Mouse (Mus musculus): ENCODE data around the gene Rangap1. TPM values are rescaled to one million over a fixed set of nuclear protein-coding genes. Genes with fewer than 3 reads are reported as not detected.
"Not testable (repeated sequence)": the region's sequence is repeated elsewhere in the genome, so short reads cannot be mapped to it uniquely, and the experiment has no call there.

Rangap1 gene
- polyA plus RNA-seq, 1 experiment from 2014 or later = 33.9 TPM

DNA sequence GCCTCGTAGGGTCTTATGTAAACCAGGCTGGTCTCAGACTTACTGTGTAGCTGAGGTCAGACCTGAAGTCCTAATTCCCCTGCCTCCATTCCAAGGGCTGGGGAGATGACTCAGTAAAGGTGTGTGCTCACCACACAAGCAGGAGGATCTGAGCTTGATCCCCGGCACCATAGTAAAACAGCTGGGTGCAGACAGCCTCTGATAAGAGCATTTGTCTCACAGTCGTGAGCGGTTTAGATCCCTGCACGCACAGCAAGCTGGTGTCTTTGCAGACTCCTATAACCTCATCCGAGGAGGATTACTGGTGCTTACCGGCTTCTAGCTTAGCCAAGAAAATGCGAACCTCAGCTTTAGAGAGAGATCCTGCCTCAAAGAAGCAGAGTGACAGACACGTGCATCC is 8.3 kb upstream of the Rangap1 start:
- Histone ChIP-seq H3K4me2 (ENCODE audit: low read length) (no peak overlapping the region), H3K27me3 (ENCODE audit: insufficient read depth, low read length) (no peaks in the 10 kb centered on the region), H3K36me3 (ENCODE audit: insufficient read depth, low read length) (0 out of 2 replicates have a peak, but pooled peaks cover 7% of the 10 kb centered on the region), H3K9ac (ENCODE audit: low read depth, low read length) (no peak overlapping the region), H3K9me3 (replicated peaks; ENCODE audit: low read length) (no peaks in the 10 kb centered on the region), H3K27ac (no peak overlapping the region), H3K4me1 (replicated peaks; ENCODE audit: insufficient read depth, low read length) (0 out of 2 replicates have a peak, but pooled peaks cover 11% of the 10 kb centered on the region), H3K4me3 (replicated peaks; ENCODE audit: low read depth, low read length) (no peak overlapping the region)
- DNase-seq (ENCODE audit: low spot score) (no peak), ATAC-seq (replicated peaks; ENCODE audit: low FRiP score, low read depth) (no peak)
- WGBS = 93% methylated on average over 9 of the region's 9 CpGs
- TF ChIP-seq CTCF (IDR thresholded peaks at IDR 0.05; ENCODE audit: low read depth) = no peak

DNA sequence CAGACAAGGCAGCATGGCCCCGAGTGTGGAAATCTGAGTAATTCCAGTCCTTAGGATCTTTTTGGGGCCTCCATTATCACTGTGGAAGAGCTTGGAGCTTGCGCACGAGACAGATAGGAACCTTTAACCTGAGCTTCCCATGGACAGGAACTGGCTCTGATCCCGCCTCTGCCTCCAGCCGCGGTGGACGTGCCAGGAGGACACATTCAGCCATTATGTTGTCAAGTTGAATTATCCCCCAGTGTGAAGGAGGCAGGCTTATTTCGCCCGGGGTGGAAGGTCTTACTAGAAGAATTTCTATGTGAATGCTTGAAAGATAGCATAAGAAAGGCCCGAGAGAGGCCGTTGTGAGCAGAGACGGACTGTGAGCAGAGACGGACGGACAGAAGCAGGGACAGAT is 4.4 kb upstream of the Rangap1 start:
- Histone ChIP-seq H3K9me3 (replicated peaks; ENCODE audit: low read length) (no peaks in the 10 kb centered on the region), H3K4me1 (replicated peaks; ENCODE audit: insufficient read depth, low read length) (0 out of 2 replicates have a peak, but pooled peaks cover 11% of the 10 kb centered on the region), H3K4me3 (replicated peaks; ENCODE audit: low read depth, low read length) (no peak overlapping the region), H3K4me2 (ENCODE audit: low read length) (peak overlapping the region; percentile 16; the same call in 1 of the 2 replicates), H3K27ac (peak overlapping the region; percentile 77), H3K9ac (ENCODE audit: low read depth, low read length) (no peak overlapping the region), H3K36me3 (ENCODE audit: insufficient read depth, low read length) (no peaks in the 10 kb centered on the region), H3K27me3 (ENCODE audit: insufficient read depth, low read length) (no peaks in the 10 kb centered on the region)
- no peak for TF ChIP-seq CTCF (IDR thresholded peaks at IDR 0.05; ENCODE audit: low read depth)
- WGBS = 18% methylated on average over 14 of the region's 14 CpGs
- ATAC-seq (replicated peaks; ENCODE audit: low FRiP score, low read depth) (0 out of 2 replicates have a peak, but pooled peaks have one; percentile 23), DNase-seq (ENCODE audit: low spot score) (peak; percentile 90)

DNA sequence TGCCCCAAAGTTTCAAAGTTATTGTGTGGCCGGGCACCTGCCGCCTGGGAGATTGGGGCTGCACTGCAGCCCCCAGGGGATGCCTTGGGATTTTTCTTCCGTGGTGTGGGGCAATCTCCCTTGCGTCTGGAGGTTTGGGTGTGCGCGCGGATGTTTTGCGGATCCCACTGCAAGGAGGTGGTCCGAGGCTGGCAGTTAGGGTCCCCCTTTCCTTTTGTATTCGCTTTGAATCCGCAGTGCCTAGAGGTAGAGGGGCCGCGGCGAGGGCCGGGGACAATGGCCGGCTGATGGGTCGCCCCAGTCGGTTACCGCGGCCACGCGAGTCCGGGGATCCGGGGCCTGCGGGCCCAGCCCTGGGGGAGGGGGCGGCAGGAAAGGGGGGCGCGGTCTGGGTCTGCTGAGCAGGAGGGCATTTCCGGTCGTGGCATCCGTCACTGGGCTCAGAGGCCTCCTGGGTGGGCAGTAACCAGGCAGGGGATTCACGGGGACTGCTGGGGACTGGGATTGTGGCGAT is 328 bp upstream of the Rangap1 start:
- peak; percentile 3; the same call in 1 of the 2 replicates for TF ChIP-seq CTCF (IDR thresholded peaks at IDR 0.05; ENCODE audit: low read depth)
- Histone ChIP-seq H3K9ac (ENCODE audit: low read depth, low read length) (peak overlapping the region; percentile 92), H3K4me1 (replicated peaks; ENCODE audit: insufficient read depth, low read length) (0 out of 2 replicates have a peak, but pooled peaks cover 11% of the 10 kb centered on the region), H3K27me3 (ENCODE audit: insufficient read depth, low read length) (no peaks in the 10 kb centered on the region), H3K4me2 (ENCODE audit: low read length) (peak overlapping the region; percentile 89), H3K9me3 (replicated peaks; ENCODE audit: low read length) (no peaks in the 10 kb centered on the region), H3K4me3 (replicated peaks; ENCODE audit: low read depth, low read length) (peak overlapping the region; percentile 97), H3K27ac (peak overlapping the region; percentile 95), H3K36me3 (ENCODE audit: insufficient read depth, low read length) (no peaks in the 10 kb centered on the region)
- DNase-seq (ENCODE audit: low spot score) = peak; percentile 86
- ATAC-seq (replicated peaks; ENCODE audit: low FRiP score, low read depth) = peak; percentile 79
- WGBS = under 1% methylated on average over 33 of the region's 33 CpGs

DNA sequence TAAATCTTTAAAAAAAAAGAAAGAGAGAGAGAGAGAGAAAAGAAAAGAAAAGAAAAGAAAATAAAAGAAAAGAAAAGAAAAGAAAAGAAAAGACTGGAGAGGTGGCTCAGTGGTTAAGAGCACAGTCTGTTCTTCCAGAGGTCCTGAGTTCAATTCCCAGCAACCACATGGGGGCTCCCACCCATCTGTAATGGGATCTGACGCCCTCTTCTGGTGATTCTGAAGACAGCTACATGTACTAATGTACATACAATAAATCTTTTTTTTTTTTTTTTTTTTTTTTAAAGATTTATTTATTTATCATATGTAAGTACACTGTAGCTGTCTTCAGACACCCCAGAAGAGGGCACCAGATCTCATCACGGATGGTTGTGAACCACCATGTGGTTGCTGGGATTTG is 3.0 kb downstream of the Rangap1 start:
- not testable (repeated sequence) for ATAC-seq (replicated peaks; ENCODE audit: low FRiP score, low read depth); H3K9ac ChIP-seq (ENCODE audit: low read depth, low read length); H3K4me3 ChIP-seq (replicated peaks; ENCODE audit: low read depth, low read length); DNase-seq (ENCODE audit: low spot score); H3K36me3 ChIP-seq (ENCODE audit: insufficient read depth, low read length); H3K4me1 ChIP-seq (replicated peaks; ENCODE audit: insufficient read depth, low read length); H3K27me3 ChIP-seq (ENCODE audit: insufficient read depth, low read length); H3K27ac ChIP-seq; H3K4me2 ChIP-seq (ENCODE audit: low read length); H3K9me3 ChIP-seq (replicated peaks; ENCODE audit: low read length)
- TF ChIP-seq CTCF (IDR thresholded peaks at IDR 0.05; ENCODE audit: low read depth) = peak; percentile 44; the same call in 1 of the 2 replicates
- WGBS = 47% methylated on average over 2 of the region's 2 CpGs

DNA sequence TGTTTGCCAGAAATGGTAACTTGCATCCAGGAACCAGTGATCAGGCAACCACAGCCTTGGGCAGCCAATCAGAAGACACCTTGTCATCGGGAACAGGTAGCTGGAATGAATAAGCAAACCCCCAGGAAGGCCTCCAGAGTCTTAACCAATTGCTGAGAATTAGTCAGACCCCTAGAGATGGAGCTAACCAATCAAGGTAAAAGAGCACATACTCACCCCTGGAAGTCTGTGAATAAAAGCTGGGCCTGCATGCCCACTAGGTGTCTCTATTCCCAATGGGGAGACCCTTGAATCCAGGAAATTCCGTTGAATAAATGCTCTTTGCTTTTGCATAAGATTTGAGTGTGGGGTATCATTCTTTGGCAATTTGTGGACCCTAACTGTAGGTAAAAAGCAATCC is 5.4 kb downstream of the Rangap1 start:
- ATAC-seq (replicated peaks; ENCODE audit: low FRiP score, low read depth) (no peak; the same call in 1 of the 2 replicates), DNase-seq (ENCODE audit: low spot score) (peak; percentile 63)
- H3K4me1 ChIP-seq (replicated peaks; ENCODE audit: insufficient read depth, low read length) = no peaks in the 10 kb centered on the region
- H3K9ac ChIP-seq (ENCODE audit: low read depth, low read length) = no peak overlapping the region
- 12% methylated on average over 2 of the region's 2 CpGs for WGBS
- H3K36me3 ChIP-seq (ENCODE audit: insufficient read depth, low read length) = no peaks in the 10 kb centered on the region
- no peaks in the 10 kb centered on the region for H3K9me3 ChIP-seq (replicated peaks; ENCODE audit: low read length)
- H3K27me3 ChIP-seq (ENCODE audit: insufficient read depth, low read length) = no peaks in the 10 kb centered on the region
- peak; percentile 72 for TF ChIP-seq CTCF (IDR thresholded peaks at IDR 0.05; ENCODE audit: low read depth)
- no peak overlapping the region for H3K4me2 ChIP-seq (ENCODE audit: low read length)
- H3K27ac ChIP-seq = no peak overlapping the region
- no peak overlapping the region for H3K4me3 ChIP-seq (replicated peaks; ENCODE audit: low read depth, low read length)

DNA sequence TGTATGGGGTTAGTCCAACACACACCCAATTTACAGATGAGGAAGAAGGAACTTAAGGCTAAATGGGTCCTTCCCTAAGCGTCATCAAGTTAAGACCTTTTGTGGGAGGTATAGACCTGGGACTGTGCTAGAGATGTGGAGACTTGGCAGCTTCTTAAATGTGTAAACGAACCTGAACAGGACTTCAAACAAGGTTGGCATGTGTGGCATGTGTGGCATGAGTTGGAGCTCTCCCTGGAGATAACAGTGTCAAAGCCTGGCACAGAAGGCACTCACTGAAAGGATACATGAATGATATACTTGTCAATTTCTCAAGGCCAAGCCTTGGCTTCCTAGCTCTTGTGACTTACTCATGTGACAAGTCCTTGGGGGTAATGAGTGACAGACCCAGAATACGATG is 6.0 kb downstream of the Rangap1 start:
- H3K4me1 ChIP-seq (replicated peaks; ENCODE audit: insufficient read depth, low read length) = no peaks in the 10 kb centered on the region
- no peak for TF ChIP-seq CTCF (IDR thresholded peaks at IDR 0.05; ENCODE audit: low read depth)
- DNase-seq (ENCODE audit: low spot score) (no peak), ATAC-seq (replicated peaks; ENCODE audit: low FRiP score, low read depth) (no peak)
- 74% methylated on average over 3 of the region's 3 CpGs for WGBS
- no peaks in the 10 kb centered on the region for H3K9me3 ChIP-seq (replicated peaks; ENCODE audit: low read length)
- no peaks in the 10 kb centered on the region for H3K27me3 ChIP-seq (ENCODE audit: insufficient read depth, low read length)
- H3K4me2 ChIP-seq (ENCODE audit: low read length) = no peak overlapping the region
- no peak overlapping the region for H3K4me3 ChIP-seq (replicated peaks; ENCODE audit: low read depth, low read length)
- H3K36me3 ChIP-seq (ENCODE audit: insufficient read depth, low read length) = no peaks in the 10 kb centered on the region
- H3K9ac ChIP-seq (ENCODE audit: low read depth, low read length) = no peak overlapping the region
- H3K27ac ChIP-seq = no peak overlapping the region

DNA sequence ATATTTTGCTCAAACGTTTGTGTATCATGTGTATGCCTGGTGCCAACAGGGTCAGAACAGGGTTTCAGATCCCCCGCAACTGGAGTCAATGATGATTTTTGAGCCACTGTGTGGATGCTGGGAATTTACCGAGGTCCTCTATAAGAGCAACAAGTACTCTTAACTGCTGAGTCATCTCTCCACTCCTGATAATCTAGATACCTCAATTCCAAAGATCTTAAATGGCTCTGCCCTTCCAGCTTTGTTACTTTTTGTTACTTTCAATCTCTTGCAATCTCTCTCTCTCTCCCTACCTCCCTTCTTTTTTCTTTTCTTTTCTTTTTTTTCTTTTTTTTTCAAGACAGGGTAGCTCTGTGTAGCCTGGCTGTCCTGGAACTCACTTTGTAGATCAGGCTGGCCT is 10.3 kb downstream of the Rangap1 start:
- WGBS = 51% methylated on average over 3 of the region's 3 CpGs

More for the DNA sequence above, 10.3 kb downstream of the Rangap1 start:
- Histone ChIP-seq H3K4me3 (replicated peaks; ENCODE audit: low read depth, low read length) (no peak overlapping the region), H3K9ac (ENCODE audit: low read depth, low read length) (no peak overlapping the region), H3K4me1 (replicated peaks; ENCODE audit: insufficient read depth, low read length) (no peaks in the 10 kb centered on the region), H3K27ac (no peak overlapping the region), H3K4me2 (ENCODE audit: low read length) (no peak overlapping the region), H3K9me3 (replicated peaks; ENCODE audit: low read length) (no peaks in the 10 kb centered on the region), H3K27me3 (ENCODE audit: insufficient read depth, low read length) (no peaks in the 10 kb centered on the region), H3K36me3 (ENCODE audit: insufficient read depth, low read length) (no peaks in the 10 kb centered on the region)
- DNase-seq (ENCODE audit: low spot score) (no peak), ATAC-seq (replicated peaks; ENCODE audit: low FRiP score, low read depth) (no peak)
- no peak for TF ChIP-seq CTCF (IDR thresholded peaks at IDR 0.05; ENCODE audit: low read depth)
